Mouse (Mus musculus) CH12.LX (cell line): ENCODE results near the gene Inafm2. TPM values are rescaled to one million over a fixed set of nuclear protein-coding genes. Genes with fewer than 3 reads are reported as not detected.

Experiments used
- DNase-seq: peaks from one replicate; pipeline ENCODE4 v3.0.0-alpha.2; 2013; ENCODE audit errors: extremely low read depth
- H3K27ac ChIP-seq: 2 replicates; pipeline ENCODE4 v1.5.1; 2012; ENCODE audit warnings: low read depth, mild to moderate bottlenecking, control low read depth, moderate library complexity; ENCODE audit not compliant: insufficient read depth
- H3K27me3 ChIP-seq: replicated peaks from 2 replicates; pipeline ENCODE3; 2012; ENCODE audit warnings: inconsistent platforms
- H3K36me3 ChIP-seq, 2 experiments: replicated peaks in 1 of 2; 2 replicates each; pipeline versions ENCODE3 to v1.6.1; 2012; ENCODE audit warnings: inconsistent platforms in 1 of 2, low read length in 1 of 2, mild to moderate bottlenecking in 1 of 2, mixed read lengths in 1 of 2, moderate library complexity in 1 of 2; ENCODE audit not compliant: control insufficient read depth in 1 of 2, insufficient read depth in 1 of 2
- H3K4me1 ChIP-seq, 2 experiments: 2 replicates each; pipeline ENCODE4 v1.6.1; 2012; ENCODE audit warnings: inconsistent platforms in 1 of 2, moderate library complexity in 1 of 2; ENCODE audit not compliant: insufficient read depth in 2 of 2, control insufficient read depth in 1 of 2
- H3K4me2 ChIP-seq: 2 replicates; pipeline ENCODE4 v1.6.1; 2012; ENCODE audit warnings: low read depth, mild to moderate bottlenecking, control low read depth; ENCODE audit not compliant: poor library complexity, insufficient read depth, severe bottlenecking
- H3K4me3 ChIP-seq, 3 experiments: fragments of 150-350 bp in 1 of 3; sonication (generic) in 1 of 3; replicated peaks in 1 of 3; 2 replicates each; pipeline versions ENCODE3 to v1.5.1; 2011 to 2012; ENCODE audit warnings: low read depth in 2 of 3, low read length in 2 of 3, mild to moderate bottlenecking in 2 of 3, moderate library complexity in 2 of 3, control low read depth in 1 of 3, improper control_type of control experiment in 1 of 3, inconsistent platforms in 1 of 3, mixed read lengths in 1 of 3; ENCODE audit not compliant: poor library complexity in 1 of 3
- H3K79me2 ChIP-seq: replicated peaks from 2 replicates; pipeline ENCODE4 v1.6.1; 2012; ENCODE audit warnings: mild to moderate bottlenecking, moderate library complexity; ENCODE audit not compliant: control insufficient read depth, poor library complexity, insufficient read depth, severe bottlenecking; ENCODE audit errors: extremely low read depth
- H3K9ac ChIP-seq: 2 replicates; pipeline ENCODE4 v1.6.1; 2012; ENCODE audit warnings: low read depth, mild to moderate bottlenecking, control low read depth, moderate library complexity; ENCODE audit not compliant: insufficient read depth
- H3K9me3 ChIP-seq: replicated peaks from 2 replicates; pipeline ENCODE3; 2012; ENCODE audit warnings: low read length, inconsistent platforms, mixed read lengths
- BHLHE40 ChIP-seq: IDR thresholded peaks from 2 replicates; pipeline ENCODE4 v1.6.1; 2011; ENCODE audit warnings: mild to moderate bottlenecking, low read depth, low read length, improper control_type of control experiment
- CHD2 ChIP-seq: IDR thresholded peaks from 2 replicates; pipeline ENCODE4 v1.6.1; 2011; ENCODE audit warnings: low read length, improper control_type of control experiment
- EP300 ChIP-seq: IDR thresholded peaks from 2 replicates; pipeline ENCODE4 v1.6.1; 2011; ENCODE audit warnings: low read length, improper control_type of control experiment
- ETS1 ChIP-seq: conservative IDR thresholded peaks from 2 replicates; pipeline ENCODE4 v1.6.1; 2012; ENCODE audit warnings: low read depth, mild to moderate bottlenecking, inconsistent platforms, low read length, improper control_type of control experiment, moderate library complexity
- GABPA ChIP-seq: IDR thresholded peaks from 2 replicates; pipeline ENCODE4 v1.6.1; 2012; ENCODE audit warnings: low read depth, low read length, improper control_type of control experiment, inconsistent platforms; ENCODE audit not compliant: insufficient replicate concordance
- HCFC1 ChIP-seq: IDR thresholded peaks from 2 replicates; pipeline ENCODE4 v1.6.1; 2012; ENCODE audit warnings: low read depth, mild to moderate bottlenecking, inconsistent platforms, low read length, improper control_type of control experiment
- IRF4 ChIP-seq: IDR thresholded peaks from 2 replicates; pipeline ENCODE4 v1.6.1; 2014; ENCODE audit warnings: low read depth, mild to moderate bottlenecking, inconsistent platforms, low read length, improper control_type of control experiment
- KAT2A ChIP-seq: IDR thresholded peaks from 2 replicates; pipeline ENCODE4 v1.6.1; 2012; ENCODE audit warnings: low read length, improper control_type of control experiment, inconsistent platforms; ENCODE audit not compliant: insufficient replicate concordance
- MAFK ChIP-seq: IDR thresholded peaks from 2 replicates; pipeline ENCODE4 v1.6.1; 2011; ENCODE audit warnings: low read length, improper control_type of control experiment; ENCODE audit not compliant: insufficient replicate concordance
- MAX ChIP-seq: IDR thresholded peaks from 2 replicates; pipeline ENCODE4 v1.6.1; 2011; ENCODE audit warnings: low read length, improper control_type of control experiment
- MAZ ChIP-seq: IDR thresholded peaks from 2 replicates; pipeline ENCODE4 v1.6.1; 2012; ENCODE audit warnings: low read depth, mild to moderate bottlenecking, inconsistent platforms, low read length, improper control_type of control experiment, moderate library complexity
- MXI1 ChIP-seq: IDR thresholded peaks from 2 replicates; pipeline ENCODE4 v1.6.1; 2011; ENCODE audit warnings: mild to moderate bottlenecking, low read depth, low read length, improper control_type of control experiment
- MYC ChIP-seq: IDR thresholded peaks from 2 replicates; pipeline ENCODE4 v1.6.1; 2011; ENCODE audit warnings: low read depth, mild to moderate bottlenecking, improper control_type of control experiment, low read length
- PAX5 ChIP-seq: IDR thresholded peaks from 2 replicates; pipeline ENCODE4 v1.6.1; 2012; ENCODE audit warnings: low read length, inconsistent platforms, mixed read lengths
- POLR2A ChIP-seq: IDR thresholded peaks from 2 replicates; pipeline ENCODE4 v1.6.1; 2011; ENCODE audit warnings: low read depth, mild to moderate bottlenecking, improper control_type of control experiment, low read length
- POLR2AphosphoS2 ChIP-seq: IDR thresholded peaks from 2 replicates; pipeline ENCODE4 v1.6.1; 2011; ENCODE audit warnings: low read depth, low read length, improper control_type of control experiment
- RAD21 ChIP-seq: IDR thresholded peaks from 2 replicates; pipeline ENCODE4 v1.6.1; 2011; ENCODE audit warnings: low read depth, mild to moderate bottlenecking, low read length, improper control_type of control experiment, moderate library complexity
- RCOR1 ChIP-seq: conservative IDR thresholded peaks from 2 replicates; pipeline ENCODE4 v1.6.1; 2012; ENCODE audit warnings: low read depth, mild to moderate bottlenecking, inconsistent platforms, low read length, improper control_type of control experiment
- SIN3A ChIP-seq: IDR thresholded peaks from 2 replicates; pipeline ENCODE4 v1.6.1; 2012; ENCODE audit warnings: low read length, improper control_type of control experiment, inconsistent platforms
- UBTF ChIP-seq: IDR thresholded peaks from 2 replicates; pipeline ENCODE4 v1.6.1; 2012; ENCODE audit warnings: low read depth, mild to moderate bottlenecking, inconsistent platforms, low read length, improper control_type of control experiment, moderate library complexity
- USF2 ChIP-seq: conservative IDR thresholded peaks from 2 replicates; pipeline ENCODE4 v1.6.1; 2011; ENCODE audit warnings: low read depth, low read length, improper control_type of control experiment
- ZC3H11A ChIP-seq: IDR thresholded peaks from 2 replicates; pipeline ENCODE4 v1.6.1; 2012; ENCODE audit warnings: low read depth, mild to moderate bottlenecking, inconsistent platforms, low read length, improper control_type of control experiment
- ZKSCAN1 ChIP-seq: IDR thresholded peaks from 2 replicates; pipeline ENCODE4 v1.6.1; 2012; ENCODE audit warnings: low read depth, inconsistent platforms, low read length, improper control_type of control experiment, borderline replicate concordance
- ZMIZ1 ChIP-seq: IDR thresholded peaks from 2 replicates; pipeline ENCODE4 v1.6.1; 2012; ENCODE audit warnings: low read depth, mild to moderate bottlenecking, inconsistent platforms, low read length, improper control_type of control experiment
- ZNF384 ChIP-seq: IDR thresholded peaks from 2 replicates; pipeline ENCODE4 v1.6.1; 2012; ENCODE audit warnings: low read depth, low read length, improper control_type of control experiment, inconsistent platforms
- dilution Hi-C: fragments of 300-500 bp; cut with MboI; formaldehyde crosslinking; loops from 2 replicates; pipeline ENCODE4 v1.14.3; 2020; ENCODE audit warnings: low sequenced_read_pairs; ENCODE audit not compliant: extremely low pct_unique_long_range_greater_than_20kb, extremely low pct_ligation_motif_present
- in situ Hi-C: fragments of 300-500 bp; cut with MboI; formaldehyde crosslinking; loops from 3 replicates; pipeline ENCODE4 v1.14.3; 2019; ENCODE audit warnings: low sequenced_read_pairs, low pct_ligation_motif_present, low pct_unique_long_range_greater_than_20kb, mixed read lengths
- polyA plus RNA-seq: library from polyadenylated mRNA; unstranded; fragments of >175 nt; gene quantifications from 2 replicates; pipeline ENCODE4 v1.2.1, GENCODE M21; 2012; ENCODE audit warnings: low read depth; ENCODE audit not compliant: insufficient read length
- total RNA-seq, 2 experiments: library from RNA; depleted of rRNA; stranded (reverse); fragments of 300-350 nt in 1 of 2; fragments of >200 nt in 1 of 2; gene quantifications; 2 replicates each; pipeline ENCODE4 v1.2.3; 2012 to 2014

The Inafm2 gene
- total and polyA plus RNA-seq, 3 experiments: 2.7 to 4.2 (median 3.6) TPM

DNA sequence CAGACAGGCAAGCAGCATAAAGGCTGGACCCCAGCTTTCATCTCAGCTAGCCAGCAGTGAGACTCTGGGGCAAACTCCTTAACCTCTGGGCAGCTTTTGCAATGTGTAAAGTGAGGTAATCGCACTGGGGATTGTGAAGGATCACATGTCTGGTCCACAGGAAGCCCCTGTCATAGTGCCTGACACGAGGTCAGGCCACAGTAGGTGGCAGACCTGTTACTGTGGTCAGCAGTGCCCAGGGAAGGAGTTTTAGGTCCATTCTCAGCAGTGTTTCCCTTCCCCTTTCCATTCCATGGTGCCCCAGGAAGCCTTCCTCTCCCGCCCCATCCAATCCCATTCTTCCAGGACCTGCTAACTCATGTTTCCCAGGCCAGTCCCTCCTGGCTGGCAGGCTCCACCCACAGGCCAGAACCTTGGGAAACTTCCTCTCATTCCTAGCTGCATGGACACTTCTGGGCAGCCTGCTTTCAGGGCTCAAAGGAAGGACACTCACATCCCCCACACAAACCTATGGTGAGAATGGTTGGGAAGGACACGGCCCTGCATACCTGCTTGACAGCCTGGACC lies 35.8 kb upstream of the Inafm2 start:
- no peaks in the 10 kb centered on the region for H3K27me3 ChIP-seq
- H3K9me3 ChIP-seq: no peaks in the 10 kb centered on the region
- H3K27ac ChIP-seq: no peak overlapping the region
- H3K9ac ChIP-seq: no peak overlapping the region
- no peak for TF ChIP-seq ZKSCAN1
- TF ChIP-seq ZNF384: no peak
- no peak for TF ChIP-seq MXI1
- TF ChIP-seq IRF4: no peak
- TF ChIP-seq UBTF: no peak
- no peak for TF ChIP-seq USF2
- no peaks in the 10 kb centered on the region for H3K79me2 ChIP-seq
- no peak overlapping the region for H3K4me2 ChIP-seq
- H3K4me1 ChIP-seq: peaks cover 12 to 47% of the 10 kb centered on the region in 2 experiments
- in situ Hi-C loops: no loop called here
- no peak for DNase-seq
- no peak overlapping the region for H3K4me3 ChIP-seq
- peaks cover 15 to 75% of the 10 kb centered on the region in 2 experiments for H3K36me3 ChIP-seq
- dilution Hi-C loops: no loop called here

GRCm38 (mm10) chr2:118711038-118711494 lies 34.5 kb upstream of the Inafm2 start:
- Histone ChIP-seq H3K4me1 (peaks cover 12 to 42% of the 10 kb centered on the region in 2 experiments), H3K27me3 (no peaks in the 10 kb centered on the region), H3K79me2 (no peaks in the 10 kb centered on the region), H3K9ac (no peak overlapping the region), H3K4me2 (no peak overlapping the region), H3K36me3 (peaks cover 21 to 89% of the 10 kb centered on the region in 2 experiments), H3K4me3 (no peak overlapping the region), H3K9me3 (no peaks in the 10 kb centered on the region), H3K27ac (no peak overlapping the region)
- no peak for TF ChIP-seq CHD2
- TF ChIP-seq ZMIZ1: no peak
- TF ChIP-seq BHLHE40: no peak
- TF ChIP-seq MAFK: no peak
- TF ChIP-seq POLR2AphosphoS2: no peak
- TF ChIP-seq RCOR1: no peak
- TF ChIP-seq IRF4: no peak
- no peak for TF ChIP-seq KAT2A
- dilution Hi-C loops: no loop called here
- DNase-seq: no peak
- in situ Hi-C loops: no loop called here

DNA sequence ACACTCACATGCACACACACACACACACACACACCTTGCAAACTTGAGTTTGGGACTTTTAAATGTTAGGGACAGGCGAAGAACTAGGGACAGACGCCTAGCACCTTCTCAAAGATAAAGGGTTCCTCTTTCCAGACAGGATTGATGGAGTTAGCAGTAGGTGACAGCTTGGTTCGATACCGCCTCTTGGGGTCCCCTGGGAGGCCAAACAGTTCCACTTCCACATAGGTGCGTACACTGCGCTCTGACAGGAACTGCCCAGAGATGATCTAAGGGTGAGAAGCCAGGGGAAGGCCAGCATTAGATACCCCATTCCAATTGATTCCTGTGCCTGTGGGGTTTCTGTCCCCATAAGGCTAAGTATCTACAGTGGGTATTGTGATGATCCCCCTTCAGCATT lies 31.9 kb upstream of the Inafm2 start:
- dilution Hi-C loops: no loop called here
- H3K27me3 ChIP-seq: no peaks in the 10 kb centered on the region

More for the DNA sequence above, 31.9 kb upstream of the Inafm2 start:
- no peak overlapping the region for H3K9ac ChIP-seq
- H3K9me3 ChIP-seq: no peaks in the 10 kb centered on the region
- H3K4me2 ChIP-seq: no peak overlapping the region
- in situ Hi-C loops: no loop called here
- no peak overlapping the region for H3K4me3 ChIP-seq
- peak; percentile 69 for DNase-seq
- H3K4me1 ChIP-seq: peaks cover 10 to 21% of the 10 kb centered on the region in 2 experiments
- TF ChIP-seq ZC3H11A (no peak), EP300 (no peak), MAX (no peak), ZMIZ1 (no peak), HCFC1 (no peak), ZKSCAN1 (no peak), PAX5 (no peak), MYC (no peak), RAD21 (no peak), ETS1 (no peak), MAZ (no peak), SIN3A (no peak), POLR2AphosphoS2 (no peak), MXI1 (no peak), GABPA (no peak), BHLHE40 (no peak), RCOR1 (no peak), CHD2 (no peak), POLR2A (no peak)
- H3K36me3 ChIP-seq: peaks cover 33 to 98% of the 10 kb centered on the region in 2 experiments
- H3K27ac ChIP-seq: no peak overlapping the region
- no peaks in the 10 kb centered on the region for H3K79me2 ChIP-seq
